Mouse (Mus musculus): ENCODE data around the gene Aco2. TPM values are rescaled to one million over a fixed set of nuclear protein-coding genes. Genes with fewer than 3 reads are reported as not detected.

Aco2 gene
- polyA plus RNA-seq (2015; fragmentation: Nextera tagmentation; extraction: Ambion mirVana): 252 and 268 TPM in 2 replicates

DNA sequence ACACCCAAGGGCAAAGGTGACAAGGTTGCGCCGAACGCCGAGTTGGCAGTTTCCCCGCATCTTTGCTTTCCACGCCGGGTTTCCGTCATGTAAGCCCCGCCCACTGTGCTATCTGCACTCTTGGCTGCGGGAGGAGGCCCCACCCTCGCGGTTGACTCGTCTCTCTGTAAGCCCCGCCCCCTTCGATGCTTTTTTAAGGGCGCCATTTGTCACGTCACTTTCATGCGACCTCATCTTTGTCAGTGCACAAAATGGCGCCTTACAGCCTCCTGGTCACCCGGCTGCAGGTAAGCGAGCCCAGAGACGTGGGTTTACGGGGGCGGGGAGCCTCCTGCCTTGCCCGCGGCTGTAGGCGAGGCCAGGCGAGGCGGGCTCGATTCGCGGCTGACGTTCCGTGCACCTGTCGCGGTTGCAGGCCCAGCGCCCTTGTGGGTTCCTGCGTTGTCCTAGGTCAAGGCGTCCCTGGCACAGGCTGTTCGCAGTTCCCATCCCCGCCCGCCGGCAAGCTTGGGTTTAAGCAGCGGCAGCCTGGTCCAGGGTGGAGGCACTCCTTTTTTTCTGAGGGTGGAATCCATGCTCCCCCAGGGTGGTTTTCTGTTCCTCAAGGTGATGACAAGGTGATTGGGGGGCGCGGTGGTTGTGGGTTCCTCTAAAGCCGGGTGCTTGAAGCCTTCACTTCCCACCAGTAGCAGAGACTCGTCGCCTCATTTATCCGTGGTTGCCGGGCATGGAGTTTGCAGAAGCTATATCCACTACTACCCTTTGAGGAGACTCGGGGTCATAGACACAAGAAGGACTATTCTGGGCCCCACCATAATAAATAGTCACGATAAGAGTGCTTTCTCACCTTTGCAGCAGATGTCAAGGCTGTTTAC, at the start of gene Aco2:
Gene Aco2 (plus strand): TSS at position 48 of the 875 bp plus-strand sequence.
- H3K36me3 ChIP-seq: peaks cover 32% of the 10 kb centered on the region
- peak within 1 kb of the TSS; percentile 92 for H3K9ac ChIP-seq
- peak within 1 kb of the TSS; percentile 98 for H3K27ac ChIP-seq (replicated peaks)
- no peaks in the 10 kb centered on the region for H3K9me3 ChIP-seq
- ATAC-seq (ENCODE audit: low read depth): peak; percentile 83
- 1% methylated on average over 53 of the region's 53 CpGs for WGBS
- H3K27me3 ChIP-seq: no peaks in the 10 kb centered on the region
- H3K4me3 ChIP-seq: peak within 1 kb of the TSS; percentile 97
- H3K4me1 ChIP-seq (replicated peaks): peaks cover 28% of the 10 kb centered on the region
- H3K4me2 ChIP-seq: peak within 1 kb of the TSS; percentile 95

DNA sequence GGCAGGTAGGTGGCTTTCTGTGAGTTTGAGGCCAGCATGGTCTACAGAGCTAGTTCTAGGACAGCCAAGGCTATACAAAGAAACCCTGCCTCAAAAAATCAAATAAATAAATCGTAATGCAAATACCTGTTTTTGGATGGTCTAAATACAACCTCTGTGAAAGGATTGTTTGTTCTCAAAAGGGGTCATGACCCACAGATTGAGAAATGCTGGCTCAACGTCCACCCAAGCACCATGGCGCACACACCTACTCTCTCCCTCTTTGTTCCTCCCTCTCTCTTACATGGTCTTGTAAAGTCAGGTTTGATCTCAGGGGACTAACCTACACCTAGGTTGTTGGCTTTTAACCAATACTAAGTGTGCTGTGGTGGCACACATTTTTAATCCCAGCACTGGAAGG, 49.5 kb upstream of the Aco2 start:
- Histone ChIP-seq H3K9ac (no peak overlapping the region), H3K4me3 (no peak overlapping the region), H3K27ac (replicated peaks) (no peak overlapping the region), H3K9me3 (no peaks in the 10 kb centered on the region), H3K4me2 (no peak overlapping the region), H3K4me1 (replicated peaks) (no peaks in the 10 kb centered on the region), H3K36me3 (peaks cover 92% of the 10 kb centered on the region), H3K27me3 (no peaks in the 10 kb centered on the region)
- 86% methylated on average over 3 of the region's 3 CpGs for WGBS
- ATAC-seq (ENCODE audit: low read depth): no peak

DNA sequence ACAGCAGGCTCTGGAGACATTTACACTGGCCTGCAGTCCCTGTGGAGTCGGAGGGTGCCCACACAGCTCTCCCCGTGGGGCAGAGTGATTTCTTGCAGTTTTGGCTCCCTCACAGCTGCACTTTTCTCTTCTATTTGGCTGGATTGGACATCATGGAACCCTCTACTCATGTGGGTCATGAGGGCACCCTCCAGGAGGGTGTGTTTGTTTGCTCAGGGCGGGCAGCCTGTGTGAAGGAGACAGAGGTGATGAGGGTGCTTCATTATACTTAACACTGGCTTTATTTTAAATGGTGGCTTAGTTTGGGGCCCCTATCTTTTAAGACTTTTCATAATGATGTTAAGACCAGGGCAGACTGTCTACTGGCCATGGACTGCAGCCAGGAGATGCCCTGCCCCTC, 47.3 kb upstream of the Aco2 start:
- peaks cover 76% of the 10 kb centered on the region for H3K36me3 ChIP-seq
- no peak overlapping the region for H3K4me2 ChIP-seq
- no peak overlapping the region for H3K4me3 ChIP-seq
- H3K9me3 ChIP-seq: no peaks in the 10 kb centered on the region
- 91% methylated on average over 3 of the region's 3 CpGs for WGBS
- H3K27me3 ChIP-seq: no peaks in the 10 kb centered on the region
- H3K4me1 ChIP-seq (replicated peaks): no peaks in the 10 kb centered on the region
- no peak for ATAC-seq (ENCODE audit: low read depth)
- no peak overlapping the region for H3K27ac ChIP-seq (replicated peaks)
- H3K9ac ChIP-seq: no peak overlapping the region

DNA sequence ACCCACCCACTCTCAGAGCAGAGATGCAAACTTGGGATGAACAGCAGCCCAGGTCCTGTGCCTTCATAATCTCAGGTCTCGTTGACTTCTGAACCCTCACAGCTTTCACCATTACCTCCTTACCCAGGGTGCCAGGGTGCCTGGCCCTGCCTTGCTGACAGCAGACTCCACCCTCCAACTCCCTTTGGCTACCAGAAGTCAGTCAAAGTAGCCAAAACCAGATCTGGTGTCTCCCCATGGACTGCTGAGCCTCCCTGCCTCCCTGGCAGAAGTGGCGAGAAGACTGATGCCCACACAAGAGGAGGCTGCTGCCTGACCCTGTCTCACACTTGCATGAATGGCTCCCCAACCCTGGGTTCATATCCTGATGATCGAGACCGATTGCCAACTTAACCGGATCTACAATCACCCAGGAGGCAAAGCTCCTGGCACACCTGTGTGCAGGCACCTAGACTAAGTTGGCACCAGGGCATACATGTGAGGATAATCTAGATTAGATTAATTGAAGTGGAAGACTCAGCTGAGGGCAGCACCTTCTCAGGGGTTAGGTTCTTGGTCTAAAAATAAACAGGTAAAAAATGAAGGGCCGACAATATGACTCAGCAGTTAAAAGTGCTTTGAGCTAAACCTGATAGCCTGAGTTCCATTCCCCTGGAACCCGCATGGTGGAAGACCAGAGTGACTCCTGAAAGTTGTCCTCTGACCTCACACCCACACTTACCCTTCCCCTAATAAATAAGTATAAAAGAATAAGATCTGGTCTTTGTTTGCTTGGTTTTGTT, 43.5 kb upstream of the Aco2 start:
- H3K4me2 ChIP-seq: no peak overlapping the region
- H3K4me3 ChIP-seq: no peak overlapping the region
- H3K9me3 ChIP-seq: no peaks in the 10 kb centered on the region
- peaks cover 8% of the 10 kb centered on the region for H3K4me1 ChIP-seq (replicated peaks)
- no peak overlapping the region for H3K27ac ChIP-seq (replicated peaks)
- no peak for ATAC-seq (ENCODE audit: low read depth)
- H3K36me3 ChIP-seq: peaks cover 40% of the 10 kb centered on the region
- WGBS: 93% methylated on average over 7 of the region's 7 CpGs
- no peak overlapping the region for H3K9ac ChIP-seq
- H3K27me3 ChIP-seq: 0 out of 2 replicates have a peak, but pooled peaks cover 4% of the 10 kb centered on the region

DNA sequence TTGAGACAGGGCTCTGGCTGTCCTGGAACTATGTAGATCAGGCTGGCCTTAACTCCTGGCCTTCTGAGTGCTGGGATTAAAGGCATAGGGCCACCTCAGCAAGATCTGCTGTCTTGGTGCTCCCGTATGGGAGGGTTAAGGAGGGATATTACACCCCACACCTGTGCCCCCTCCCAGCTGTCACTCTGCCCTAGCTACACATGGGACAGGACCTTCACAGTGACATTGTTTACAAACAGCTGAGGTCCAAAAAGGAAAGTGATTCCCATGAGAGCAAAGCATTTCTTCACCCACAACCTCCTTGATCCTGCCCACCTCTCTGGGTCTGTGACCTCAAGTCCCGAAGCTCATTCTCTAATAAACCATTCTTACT, 42.9 kb upstream of the Aco2 start:
- 64% methylated on average over 2 of the region's 2 CpGs for WGBS

DNA sequence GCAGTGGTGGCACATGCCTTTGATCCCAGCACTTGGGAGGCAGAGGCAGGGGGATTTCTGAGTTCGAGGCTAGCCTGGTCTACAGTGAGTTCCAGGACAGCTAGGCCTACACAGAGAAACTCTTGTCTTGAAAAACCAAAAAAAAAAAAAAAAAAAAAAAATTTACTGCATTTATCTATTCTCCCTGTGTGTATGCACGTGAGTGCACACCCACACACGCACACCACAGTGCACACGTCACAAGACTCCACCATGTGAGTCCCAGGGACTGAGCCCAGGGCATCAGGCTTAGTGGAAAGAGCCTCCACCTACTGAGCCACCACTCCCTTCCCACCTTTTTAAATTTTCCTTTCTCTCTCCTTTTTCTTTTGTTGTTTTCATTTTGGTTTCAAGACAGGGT, 41.6 kb upstream of the Aco2 start:
- 89% methylated on average over 4 of the region's 4 CpGs for WGBS
- ATAC-seq (ENCODE audit: low read depth): no peak
- Histone ChIP-seq H3K4me2 (no peak overlapping the region), H3K27me3 (peaks cover 11% of the 10 kb centered on the region), H3K9ac (no peak overlapping the region; the same call in 1 of the 2 replicates), H3K9me3 (no peaks in the 10 kb centered on the region), H3K4me1 (replicated peaks) (peaks cover 14% of the 10 kb centered on the region), H3K27ac (replicated peaks) (no peak overlapping the region), H3K4me3 (no peak overlapping the region), H3K36me3 (peaks cover 21% of the 10 kb centered on the region)

More for the DNA sequence above, 42.9 kb upstream of the Aco2 start:
- Histone ChIP-seq H3K9me3 (no peaks in the 10 kb centered on the region), H3K27ac (replicated peaks) (no peak overlapping the region), H3K27me3 (0 out of 2 replicates have a peak, but pooled peaks cover 4% of the 10 kb centered on the region), H3K4me2 (no peak overlapping the region), H3K9ac (no peak overlapping the region), H3K4me3 (no peak overlapping the region), H3K4me1 (replicated peaks) (peaks cover 8% of the 10 kb centered on the region), H3K36me3 (peaks cover 35% of the 10 kb centered on the region)
- no peak for ATAC-seq (ENCODE audit: low read depth)

DNA sequence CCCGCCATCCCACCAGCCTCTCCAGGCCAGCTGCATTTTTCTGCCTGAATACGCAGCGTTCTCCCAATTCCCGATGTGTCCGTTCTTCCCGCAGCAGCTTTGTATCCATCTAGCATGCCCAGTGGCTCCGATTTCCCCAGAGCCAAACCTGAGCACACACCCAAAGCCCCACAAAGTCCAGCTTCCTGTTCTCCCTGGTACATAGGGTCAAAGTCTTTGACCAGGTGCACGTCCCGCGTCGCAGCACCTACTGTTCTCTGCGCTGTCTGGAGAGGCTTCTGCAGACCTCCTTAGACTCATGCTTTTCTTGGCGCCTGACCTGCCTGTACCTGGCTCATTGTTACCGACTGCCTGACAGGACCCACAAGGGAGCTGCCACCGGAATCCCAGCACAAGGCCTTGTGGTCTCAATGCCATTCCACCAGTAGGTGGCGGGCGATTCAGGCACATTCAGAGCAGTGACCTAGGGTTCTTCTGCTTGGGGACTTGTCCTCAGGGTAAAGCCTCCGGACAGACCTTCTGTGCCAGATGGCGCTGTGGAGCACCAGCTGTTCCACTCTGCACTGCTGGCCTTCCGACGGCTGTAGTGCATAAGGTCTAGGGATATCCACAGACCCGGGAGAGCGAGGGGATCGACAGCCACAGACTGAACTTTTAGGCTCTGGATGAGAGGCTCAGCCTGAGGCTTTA, 40.8 kb upstream of the Aco2 start:
- H3K9me3 ChIP-seq: no peaks in the 10 kb centered on the region
- H3K4me2 ChIP-seq: peak overlapping the region; percentile 23; the same call in 1 of the 2 replicates
- 16% methylated on average over 24 of the region's 24 CpGs for WGBS
- H3K27me3 ChIP-seq: peaks cover 18% of the 10 kb centered on the region
- peaks cover 14% of the 10 kb centered on the region for H3K36me3 ChIP-seq
- ATAC-seq (ENCODE audit: low read depth): peak; percentile 90
- H3K4me3 ChIP-seq: no peak overlapping the region
- peaks cover 22% of the 10 kb centered on the region for H3K4me1 ChIP-seq (replicated peaks)
- H3K9ac ChIP-seq: peak overlapping the region; percentile 45
- H3K27ac ChIP-seq (replicated peaks): peak overlapping the region; percentile 49; the same call in 1 of the 2 replicates

DNA sequence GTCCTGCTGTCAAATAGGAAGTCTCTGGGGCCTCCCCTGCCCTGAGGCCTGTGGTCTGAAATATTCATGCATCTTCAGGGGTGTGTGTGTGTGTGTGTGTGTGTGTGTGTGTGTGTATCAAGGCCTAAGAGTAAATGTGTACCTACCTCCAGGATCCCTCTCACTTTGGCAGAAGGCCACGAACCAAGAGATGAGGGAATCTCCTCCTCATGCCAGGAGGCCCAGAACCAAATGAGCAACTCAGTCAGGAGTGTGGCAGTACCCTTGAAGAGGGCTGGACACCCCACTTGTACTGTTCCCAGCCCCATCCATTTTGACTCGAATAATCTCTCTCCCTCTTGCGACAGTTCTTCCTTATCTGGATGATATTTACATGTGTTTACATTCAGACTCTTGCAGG, 39.9 kb upstream of the Aco2 start:
- Histone ChIP-seq H3K9me3 (no peaks in the 10 kb centered on the region), H3K4me3 (no peak overlapping the region), H3K9ac (no peak overlapping the region), H3K4me2 (no peak overlapping the region), H3K4me1 (replicated peaks) (peaks cover 28% of the 10 kb centered on the region), H3K36me3 (peaks cover 5% of the 10 kb centered on the region), H3K27ac (replicated peaks) (no peak overlapping the region), H3K27me3 (peaks cover 18% of the 10 kb centered on the region)
- WGBS: 79% methylated on average over 3 of the region's 3 CpGs
- ATAC-seq (ENCODE audit: low read depth): no peak

DNA sequence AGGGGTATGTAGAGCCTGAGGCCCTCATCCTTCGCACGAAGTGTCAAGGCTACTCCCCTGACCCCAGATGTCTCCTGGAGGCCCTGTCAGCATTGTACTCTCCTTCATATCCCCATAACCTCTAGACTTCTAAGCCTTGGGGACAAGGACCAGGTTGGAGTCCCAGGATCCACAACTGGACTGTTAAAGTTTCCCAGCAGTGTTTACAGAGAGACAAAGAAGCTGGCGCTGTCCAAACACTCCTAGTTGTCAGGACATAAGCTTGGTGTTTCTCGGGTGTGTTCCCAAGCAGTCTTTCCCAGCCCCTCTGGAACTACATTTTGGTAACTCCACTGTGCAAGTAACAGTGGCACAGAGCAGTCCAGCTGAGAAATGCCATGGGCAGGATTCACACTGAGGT, 38.6 kb upstream of the Aco2 start:
- Histone ChIP-seq H3K27ac (replicated peaks) (no peak overlapping the region), H3K9me3 (no peaks in the 10 kb centered on the region), H3K36me3 (peaks cover 2% of the 10 kb centered on the region; the same call in 1 of the 2 replicates), H3K9ac (no peak overlapping the region), H3K4me2 (no peak overlapping the region), H3K4me1 (replicated peaks) (peaks cover 28% of the 10 kb centered on the region), H3K27me3 (peaks cover 18% of the 10 kb centered on the region), H3K4me3 (no peak overlapping the region)
- 82% methylated on average over 4 of the region's 4 CpGs for WGBS
- ATAC-seq (ENCODE audit: low read depth): no peak

DNA sequence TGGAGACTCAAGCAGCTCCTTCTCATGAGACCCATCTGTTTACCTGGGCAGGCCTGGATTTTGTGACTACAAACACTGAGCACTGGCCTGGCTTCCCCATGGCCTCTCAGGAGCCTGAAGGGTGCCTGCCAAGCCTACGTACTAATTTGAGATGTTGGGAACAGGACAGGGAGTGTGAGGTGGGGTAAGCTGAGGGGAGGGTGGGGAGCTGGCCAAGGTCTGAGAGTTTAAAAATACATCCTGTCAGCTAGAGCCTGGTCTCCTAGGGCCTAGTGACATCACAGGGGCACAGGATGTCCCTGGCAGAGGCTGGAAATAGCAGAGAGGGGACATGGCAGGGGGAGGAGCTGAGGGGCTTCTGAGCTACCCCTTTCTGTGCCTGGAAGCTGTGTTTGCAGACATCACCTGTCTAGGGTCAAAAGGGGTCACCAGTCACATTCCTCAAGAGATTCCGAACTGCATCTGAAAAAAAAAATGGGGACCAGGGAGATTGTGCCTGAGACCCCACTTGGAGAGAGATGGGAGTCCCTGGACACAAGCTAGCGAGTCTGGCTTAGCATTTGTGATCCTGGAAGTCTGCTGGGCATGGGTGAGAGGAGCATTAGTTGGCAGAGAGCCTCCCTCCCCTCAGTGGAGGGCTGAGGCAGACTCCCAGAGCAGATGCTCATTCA, 37.8 kb upstream of the Aco2 start:
- peaks cover 28% of the 10 kb centered on the region for H3K4me1 ChIP-seq (replicated peaks)
- 62% methylated on average over 3 of the region's 3 CpGs for WGBS
- H3K36me3 ChIP-seq: no peaks in the 10 kb centered on the region
- ATAC-seq (ENCODE audit: low read depth): no peak
- H3K27me3 ChIP-seq: peaks cover 18% of the 10 kb centered on the region
- no peak overlapping the region for H3K27ac ChIP-seq (replicated peaks)
- H3K9ac ChIP-seq: 0 out of 2 replicates have a peak overlapping the region, but pooled peaks have one; percentile 2
- no peak overlapping the region for H3K4me3 ChIP-seq
- no peaks in the 10 kb centered on the region for H3K9me3 ChIP-seq
- no peak overlapping the region for H3K4me2 ChIP-seq

Data from neural tube, embryonic 13.5 days (tissue).